Mouse (Mus musculus) MEL (cell line): ENCODE data around the gene Prim2. TPM values are rescaled to one million over a fixed set of nuclear protein-coding genes. Genes with fewer than 3 reads are reported as not detected.

Source experiments
- DNase-seq: peaks from one replicate; pipeline ENCODE4 v3.0.0; 2011; ENCODE audit warnings: low read depth, low spot score
- H3K27ac ChIP-seq: 2 replicates; pipeline ENCODE4 v1.5.1; 2012; ENCODE audit warnings: low read depth, mild to moderate bottlenecking, control low read depth, low read length, moderate library complexity; ENCODE audit not compliant: control insufficient read depth
- H3K27me3 ChIP-seq, 2 experiments: fragments of 150-350 bp in 1 of 2; sonication (generic) in 1 of 2; 2 replicates each; pipeline ENCODE4 v1.6.1; 2012; ENCODE audit warnings: low read length in 2 of 2, mild to moderate bottlenecking in 2 of 2, improper control_type of control experiment in 1 of 2, moderate library complexity in 1 of 2; ENCODE audit not compliant: insufficient read depth in 2 of 2, control insufficient read depth in 1 of 2
- H3K36me3 ChIP-seq, 2 experiments: 2 replicates each; pipeline ENCODE4 v1.6.1; 2012 to 2014; ENCODE audit warnings: low read length in 2 of 2, improper control_type of control experiment in 1 of 2, inconsistent platforms in 1 of 2, mild to moderate bottlenecking in 1 of 2; ENCODE audit not compliant: insufficient read depth in 2 of 2, control insufficient read depth in 1 of 2
- H3K4me1 ChIP-seq, 2 experiments: fragments of 150-350 bp in 1 of 2; sonication (generic) in 1 of 2; 2 replicates each; pipeline ENCODE4 v1.6.1; 2012; ENCODE audit warnings: low read length in 2 of 2, improper control_type of control experiment in 1 of 2, mild to moderate bottlenecking in 1 of 2; ENCODE audit not compliant: insufficient read depth in 2 of 2, control insufficient read depth in 1 of 2
- H3K4me3 ChIP-seq, 2 experiments: fragments of 150-350 bp in 1 of 2; sonication (generic) in 1 of 2; 2 replicates each; pipeline ENCODE4 v1.5.1; 2012; ENCODE audit warnings: low read depth in 2 of 2, low read length in 2 of 2, mild to moderate bottlenecking in 2 of 2, moderate library complexity in 2 of 2, control low read depth in 1 of 2, improper control_type of control experiment in 1 of 2; ENCODE audit not compliant: control insufficient read depth in 1 of 2, insufficient read depth in 1 of 2
- H3K79me2 ChIP-seq: 2 replicates; pipeline ENCODE4 v1.6.1; 2012; ENCODE audit warnings: mild to moderate bottlenecking, low read length, moderate library complexity; ENCODE audit not compliant: control insufficient read depth, poor library complexity, insufficient read depth
- H3K9ac ChIP-seq: 2 replicates; pipeline ENCODE4 v1.6.1; 2012; ENCODE audit warnings: low read depth, mild to moderate bottlenecking, control low read depth, low read length, moderate library complexity; ENCODE audit not compliant: control insufficient read depth, poor library complexity, severe bottlenecking
- H3K9me3 ChIP-seq: fragments of 150-350 bp; sonication (generic); replicated peaks from 2 replicates; pipeline ENCODE4 v1.6.1; 2012; ENCODE audit warnings: mild to moderate bottlenecking, low read length, improper control_type of control experiment, moderate library complexity; ENCODE audit not compliant: insufficient read depth
- CHD1 ChIP-seq: IDR thresholded peaks from 2 replicates; pipeline ENCODE4 v1.6.1; 2012; ENCODE audit warnings: low read depth, mild to moderate bottlenecking, inconsistent platforms, low read length, improper control_type of control experiment
- CHD2 ChIP-seq: IDR thresholded peaks from 2 replicates; pipeline ENCODE4 v1.6.1; 2011; ENCODE audit warnings: low read length, improper control_type of control experiment
- CTCF ChIP-seq, 3 experiments: IDR thresholded peaks in 2 of 3; conservative IDR thresholded peaks in 1 of 3; 2 replicates each; pipeline ENCODE4 v1.5.1; 2011 to 2012; ENCODE audit warnings: low read length in 3 of 3, low read depth in 2 of 3, mild to moderate bottlenecking in 2 of 3, improper control_type of control experiment in 1 of 3, inconsistent platforms in 1 of 3, mixed read lengths in 1 of 3, moderate library complexity in 1 of 3; ENCODE audit not compliant: control insufficient read depth in 1 of 3, insufficient read depth in 1 of 3, poor library complexity in 1 of 3, severe bottlenecking in 1 of 3
- ELF1 ChIP-seq: IDR thresholded peaks from 2 replicates; pipeline ENCODE4 v1.6.1; 2014; ENCODE audit warnings: low read depth, mild to moderate bottlenecking, inconsistent platforms, low read length, improper control_type of control experiment, moderate library complexity
- EP300 ChIP-seq, 2 experiments: IDR thresholded peaks; 2 replicates each; pipeline ENCODE4 v1.6.1; 2011; ENCODE audit warnings: improper control_type of control experiment in 2 of 2, low read length in 2 of 2, low read depth in 1 of 2, mild to moderate bottlenecking in 1 of 2
- GABPA ChIP-seq: IDR thresholded peaks from 2 replicates; pipeline ENCODE4 v1.6.1; 2012; ENCODE audit warnings: low read depth, mild to moderate bottlenecking, inconsistent platforms, low read length, improper control_type of control experiment, moderate library complexity
- HCFC1 ChIP-seq: IDR thresholded peaks from 2 replicates; pipeline ENCODE4 v1.6.1; 2012; ENCODE audit warnings: low read depth, mild to moderate bottlenecking, inconsistent platforms, low read length, improper control_type of control experiment, moderate library complexity
- JUND ChIP-seq: IDR thresholded peaks from 2 replicates; pipeline ENCODE4 v1.6.1; 2011; ENCODE audit warnings: low read depth, mild to moderate bottlenecking, improper control_type of control experiment, low read length
- KAT2A ChIP-seq: conservative IDR thresholded peaks from 2 replicates; pipeline ENCODE4 v1.6.1; 2012; ENCODE audit warnings: low read depth, low read length, improper control_type of control experiment, inconsistent platforms
- MAFK ChIP-seq: IDR thresholded peaks from 2 replicates; pipeline ENCODE4 v1.6.1; 2011; ENCODE audit warnings: low read depth, mild to moderate bottlenecking, low read length, improper control_type of control experiment, borderline replicate concordance
- MAX ChIP-seq: IDR thresholded peaks from 2 replicates; pipeline ENCODE4 v1.6.1; 2011; ENCODE audit warnings: low read length, improper control_type of control experiment
- MEF2A ChIP-seq: IDR thresholded peaks from 2 replicates; pipeline ENCODE4 v1.6.1; 2014; ENCODE audit warnings: low read depth, mild to moderate bottlenecking, inconsistent platforms, low read length, improper control_type of control experiment; ENCODE audit not compliant: poor library complexity, insufficient replicate concordance, severe bottlenecking; ENCODE audit errors: extremely low read depth
- MXI1 ChIP-seq: IDR thresholded peaks from 2 replicates; pipeline ENCODE4 v1.6.1; 2011; ENCODE audit warnings: mild to moderate bottlenecking, low read depth, low read length, improper control_type of control experiment
- MYB ChIP-seq: IDR thresholded peaks from 2 replicates; pipeline ENCODE4 v1.6.1; 2011; ENCODE audit warnings: mild to moderate bottlenecking, low read depth, low read length, improper control_type of control experiment
- POLR2A ChIP-seq, 2 experiments: IDR thresholded peaks; 2 replicates each; pipeline ENCODE4 v1.6.1; 2011 to 2012; ENCODE audit warnings: low read length in 2 of 2, mild to moderate bottlenecking in 2 of 2, control low read depth in 1 of 2, improper control_type of control experiment in 1 of 2, low read depth in 1 of 2, moderate library complexity in 1 of 2; ENCODE audit not compliant: control insufficient read depth in 1 of 2, insufficient read depth in 1 of 2, poor library complexity in 1 of 2
- RAD21 ChIP-seq: IDR thresholded peaks from 2 replicates; pipeline ENCODE4 v1.6.1; 2011; ENCODE audit warnings: mild to moderate bottlenecking, low read depth, low read length, improper control_type of control experiment
- RCOR1 ChIP-seq: IDR thresholded peaks from 2 replicates; pipeline ENCODE4 v1.6.1; 2012; ENCODE audit warnings: low read depth, mild to moderate bottlenecking, inconsistent platforms, low read length, improper control_type of control experiment
- SIN3A ChIP-seq: IDR thresholded peaks from 2 replicates; pipeline ENCODE4 v1.6.1; 2012; ENCODE audit warnings: low read length, improper control_type of control experiment, inconsistent platforms
- SMC3 ChIP-seq: IDR thresholded peaks from 2 replicates; pipeline ENCODE4 v1.6.1; 2011; ENCODE audit warnings: low read depth, low read length, improper control_type of control experiment
- TAL1 ChIP-seq: IDR thresholded peaks from 2 replicates; pipeline ENCODE4 v1.6.1; 2012; ENCODE audit warnings: mild to moderate bottlenecking, inconsistent platforms, low read length, moderate library complexity, mixed read lengths
- TBP ChIP-seq: IDR thresholded peaks from 2 replicates; pipeline ENCODE4 v1.8.0; 2011; ENCODE audit warnings: low read depth, low read length, improper control_type of control experiment
- USF2 ChIP-seq, 2 experiments: IDR thresholded peaks; 2 replicates each; pipeline ENCODE4 v1.6.1; 2011 to 2012; ENCODE audit warnings: improper control_type of control experiment in 2 of 2, low read length in 2 of 2, borderline replicate concordance in 1 of 2, inconsistent platforms in 1 of 2, low read depth in 1 of 2, mild to moderate bottlenecking in 1 of 2; ENCODE audit not compliant: insufficient read depth in 1 of 2
- ZC3H11A ChIP-seq: IDR thresholded peaks from 2 replicates; pipeline ENCODE4 v1.6.1; 2012; ENCODE audit warnings: low read depth, mild to moderate bottlenecking, inconsistent platforms, low read length, improper control_type of control experiment
- ZKSCAN1 ChIP-seq: IDR thresholded peaks from 2 replicates; pipeline ENCODE4 v1.6.1; 2012; ENCODE audit warnings: low read depth, mild to moderate bottlenecking, inconsistent platforms, low read length, improper control_type of control experiment, moderate library complexity
- polyA plus RNA-seq, 2 experiments: library from polyadenylated mRNA; stranded (reverse) in 1 of 2; unstranded in 1 of 2; fragments of >175 nt in 1 of 2; fragments of >200 nt in 1 of 2; gene quantifications; 2 replicates each; pipeline versions ENCODE4 v1.2.1 to v1.2.4; 2012; ENCODE audit warnings: low replicate concordance in 2 of 2, low read depth in 1 of 2; ENCODE audit not compliant: insufficient read length in 2 of 2, insufficient read depth in 1 of 2, missing spikeins in 1 of 2
- total RNA-seq: library from RNA; depleted of rRNA; stranded (reverse); fragments of 300-350 nt; gene quantifications from 2 replicates; pipeline ENCODE4 v1.2.3, GENCODE M21; 2012

Prim2 gene
- total and polyA plus RNA-seq, 3 experiments = 36.1 to 48.9 TPM; not detected in 1

GRCm38 (mm10) chr1:33684459-33684858 lies 14.9 kb upstream of the Prim2 start:
- Histone ChIP-seq H3K4me1 (no peaks in the 10 kb centered on the region), H3K4me3 (no peak overlapping the region), H3K9me3 (no peaks in the 10 kb centered on the region), H3K27me3 (peaks cover 0 to 7% of the 10 kb centered on the region in 2 experiments; a peak in 3 of 4 replicates), H3K9ac (no peak overlapping the region), H3K27ac (no peak overlapping the region), H3K36me3 (no peaks in the 10 kb centered on the region), H3K79me2 (no peaks in the 10 kb centered on the region)
- no peak for TF ChIP-seq ELF1
- no peak for TF ChIP-seq POLR2A (IDR thresholded peaks at IDR 0.05; ENCODE audit: control insufficient read depth in 1 of 2, insufficient read depth in 1 of 2, low read depth in 1 of 2, low read length in 2 of 2, poor library complexity in 1 of 2)
- TF ChIP-seq CHD1 = no peak
- peak; percentile 43 to 63 (median 45); a peak in 5 of 6 replicates for TF ChIP-seq CTCF (IDR thresholded peaks at IDR 0.05 in 2 of 3, conservative IDR thresholded peaks at IDR 0.05 in 1 of 3; ENCODE audit: control insufficient read depth in 1 of 3, insufficient read depth in 1 of 3, low read depth in 2 of 3, low read length in 3 of 3, poor library complexity in 1 of 3, severe bottlenecking in 1 of 3)
- no peak for TF ChIP-seq MAX
- TF ChIP-seq ZKSCAN1 = no peak
- peak; percentile 42 for TF ChIP-seq ZC3H11A
- TF ChIP-seq SIN3A = no peak
- no peak for TF ChIP-seq RCOR1
- peak; percentile 67 for TF ChIP-seq SMC3
- TF ChIP-seq EP300 (IDR thresholded peaks at IDR 0.05; ENCODE audit: low read depth in 1 of 2, low read length in 2 of 2) = no peak
- no peak for TF ChIP-seq USF2 (IDR thresholded peaks at IDR 0.05; ENCODE audit: borderline replicate concordance in 1 of 2, insufficient read depth in 1 of 2, low read depth in 1 of 2, low read length in 2 of 2)
- peak; percentile 57 for TF ChIP-seq RAD21
- DNase-seq = peak; percentile 58

GRCm38 (mm10) chr1:33680890-33681289 lies 11.3 kb upstream of the Prim2 start:
- H3K4me1 ChIP-seq = no peaks in the 10 kb centered on the region

GRCm38 (mm10) chr1:33680435-33680834 lies 10.8 kb upstream of the Prim2 start:
- Histone ChIP-seq H3K9me3 (no peaks in the 10 kb centered on the region), H3K27ac (no peak overlapping the region), H3K4me3 (no peak overlapping the region), H3K79me2 (no peaks in the 10 kb centered on the region), H3K27me3 (peaks cover 0 to 3% of the 10 kb centered on the region in 2 experiments; a peak in 2 of 4 replicates)
- DNase-seq = no peak
- TF ChIP-seq TBP (no peak), JUND (no peak), MAFK (no peak), MYB (no peak), MXI1 (no peak), ZC3H11A (no peak), SMC3 (no peak), CHD2 (no peak), ZKSCAN1 (no peak)
- TF ChIP-seq, all 39 proteins: peak for 0
- Histone ChIP-seq H3K4me1 (no peaks in the 10 kb centered on the region), H3K36me3 (no peaks in the 10 kb centered on the region), H3K9ac (no peak overlapping the region)

More at GRCm38 (mm10) chr1:33680890-33681289, 11.3 kb upstream of the Prim2 start:
- TF ChIP-seq TAL1 = no peak
- TF ChIP-seq MEF2A = no peak
- TF ChIP-seq ELF1 = no peak
- TF ChIP-seq KAT2A = no peak
- TF ChIP-seq GABPA = no peak
- TF ChIP-seq SIN3A = no peak
- TF ChIP-seq HCFC1 = no peak
- H3K4me3 ChIP-seq = no peak overlapping the region
- peaks cover 0 to 3% of the 10 kb centered on the region in 2 experiments; a peak in 2 of 4 replicates for H3K27me3 ChIP-seq
- no peaks in the 10 kb centered on the region for H3K36me3 ChIP-seq
- no peaks in the 10 kb centered on the region for H3K9me3 ChIP-seq
- H3K79me2 ChIP-seq = no peaks in the 10 kb centered on the region
- no peak for DNase-seq
- H3K9ac ChIP-seq = no peak overlapping the region
- no peak overlapping the region for H3K27ac ChIP-seq
